Mouse (Mus musculus) cortical plate, adult 2 months (tissue): ENCODE data around the gene Fam186a. TPM values are rescaled to one million over a fixed set of nuclear protein-coding genes. Genes with fewer than 3 reads are reported as not detected.
"Not testable (repeated sequence)": the region's sequence is repeated elsewhere in the genome, so short reads cannot be mapped to it uniquely, and the experiment has no call there.

Source experiments
- H3K27ac ChIP-seq: fragments of 200-500 bp; 2 replicates; pipeline ENCODE4 v1.5.1; 2012; ENCODE audit warnings: low read length, control low read depth, inconsistent platforms; ENCODE audit not compliant: insufficient read depth
- H3K4me1 ChIP-seq: fragments of 200-500 bp; 2 replicates; pipeline ENCODE4 v1.6.1; 2011; ENCODE audit warnings: low read length; ENCODE audit not compliant: control insufficient read depth, insufficient read depth
- H3K4me3 ChIP-seq: fragments of 200-500 bp; 2 replicates; pipeline ENCODE4 v1.5.1; 2011; ENCODE audit warnings: mild to moderate bottlenecking, low read length, control low read depth; ENCODE audit not compliant: insufficient read depth
- CTCF ChIP-seq: fragments of 200-500 bp; IDR thresholded peaks from 2 replicates; pipeline ENCODE4 v1.5.1; 2011; ENCODE audit warnings: mild to moderate bottlenecking, control low read depth, low read length; ENCODE audit not compliant: insufficient read depth; ENCODE audit errors: extremely low read depth
- POLR2A ChIP-seq: fragments of 200-500 bp; IDR thresholded peaks from 2 replicates; pipeline ENCODE4 v1.6.1; 2011; ENCODE audit warnings: mild to moderate bottlenecking, low read length, control low read depth; ENCODE audit not compliant: insufficient read depth; ENCODE audit errors: extremely low read depth
- polyA plus RNA-seq: library from polyadenylated mRNA; depleted of rRNA; stranded (reverse); fragments of >200 nt; gene quantifications from 2 replicates; pipeline ENCODE4 v1.2.3, GENCODE M21; 2012

The Fam186a gene
- polyA plus RNA-seq, 1 experiment: 0.04 TPM

- no peak for TF ChIP-seq POLR2A
- no peak for TF ChIP-seq CTCF
- Histone ChIP-seq H3K4me3 (no peak overlapping the region), H3K4me1 (no peaks in the 10 kb centered on the region), H3K27ac (no peak overlapping the region)
These were observed 30.2 kb downstream of the Fam186a start for GRCm38 (mm10) chr15:99936659-99937058.

DNA sequence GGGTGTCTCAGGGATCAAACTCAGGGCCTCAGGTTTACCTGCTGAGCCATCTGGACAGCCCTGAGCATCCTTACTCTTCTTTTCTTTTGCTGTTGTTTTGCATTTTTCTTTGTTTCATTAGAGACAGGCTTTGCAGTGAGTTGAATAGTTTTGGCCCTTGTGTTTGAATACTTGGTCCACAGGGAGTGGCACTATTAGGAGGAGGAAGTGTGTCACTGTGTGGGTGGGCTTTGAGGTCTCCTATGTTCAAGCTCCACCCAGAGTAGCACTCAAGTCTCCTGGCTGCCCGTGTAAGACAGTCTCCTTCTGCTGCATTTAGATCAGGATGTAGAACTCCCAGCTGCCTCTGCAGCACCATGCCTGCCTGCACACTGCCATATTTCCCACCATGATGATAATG is 32.4 kb downstream of the Fam186a start:
- Histone ChIP-seq H3K27ac (no peak overlapping the region), H3K4me3 (no peak overlapping the region), H3K4me1 (no peaks in the 10 kb centered on the region)
- TF ChIP-seq CTCF: no peak
- TF ChIP-seq POLR2A: no peak

- H3K4me1 ChIP-seq: no peaks in the 10 kb centered on the region
- no peak overlapping the region for H3K27ac ChIP-seq
- TF ChIP-seq CTCF (no peak), POLR2A (no peak)
- H3K4me3 ChIP-seq: no peak overlapping the region
These were observed 35.6 kb downstream of the Fam186a start for GRCm38 (mm10) chr15:99931231-99931630.

DNA sequence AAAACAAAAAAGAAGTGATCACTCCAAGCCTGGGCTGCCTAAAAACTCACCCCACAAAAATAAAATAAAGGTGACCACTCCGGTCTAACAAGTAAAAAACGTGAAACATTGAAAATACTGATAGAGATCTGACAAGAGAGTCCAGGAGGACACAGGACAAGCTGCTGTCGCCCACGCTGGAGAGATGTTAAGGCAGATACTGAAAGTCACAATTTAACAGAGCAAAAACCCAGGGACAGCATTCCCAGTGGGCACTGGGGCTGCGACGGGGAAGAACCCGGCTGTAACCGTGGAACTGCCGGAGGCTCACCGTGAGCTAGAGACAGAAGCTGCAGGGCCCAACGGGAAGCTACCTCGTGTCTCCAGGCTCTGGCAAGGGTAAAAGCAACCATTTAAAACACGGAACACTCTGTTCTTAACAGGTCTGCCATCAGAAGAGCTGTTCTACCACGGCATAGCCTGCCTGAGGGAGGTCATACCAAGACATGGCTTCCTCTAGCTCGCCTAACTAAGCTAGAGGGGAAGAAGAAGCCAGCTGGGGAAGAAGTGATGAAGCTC is 47.2 kb downstream of the Fam186a start:
- no peak for TF ChIP-seq CTCF
- TF ChIP-seq POLR2A: no peak
- no peaks in the 10 kb centered on the region for H3K4me1 ChIP-seq
- H3K4me3 ChIP-seq: no peak overlapping the region
- no peak overlapping the region for H3K27ac ChIP-seq

- TF ChIP-seq POLR2A: no peak
- TF ChIP-seq CTCF: no peak
- Histone ChIP-seq H3K4me1 (no peaks in the 10 kb centered on the region), H3K4me3 (no peak overlapping the region), H3K27ac (no peak overlapping the region)
These were observed 49.6 kb downstream of the Fam186a start for GRCm38 (mm10) chr15:99917264-99917663.

GRCm38 (mm10) chr15:99914613-99915012 is 52.2 kb downstream of the Fam186a start:
- TF ChIP-seq CTCF: no peak
- no peak for TF ChIP-seq POLR2A
- Histone ChIP-seq H3K27ac (no peak overlapping the region), H3K4me1 (no peaks in the 10 kb centered on the region), H3K4me3 (no peak overlapping the region)

GRCm38 (mm10) chr15:99911785-99912184 is 55.1 kb downstream of the Fam186a start:
- H3K4me1 ChIP-seq: no peaks in the 10 kb centered on the region
- TF ChIP-seq POLR2A: no peak
- no peak for TF ChIP-seq CTCF

DNA sequence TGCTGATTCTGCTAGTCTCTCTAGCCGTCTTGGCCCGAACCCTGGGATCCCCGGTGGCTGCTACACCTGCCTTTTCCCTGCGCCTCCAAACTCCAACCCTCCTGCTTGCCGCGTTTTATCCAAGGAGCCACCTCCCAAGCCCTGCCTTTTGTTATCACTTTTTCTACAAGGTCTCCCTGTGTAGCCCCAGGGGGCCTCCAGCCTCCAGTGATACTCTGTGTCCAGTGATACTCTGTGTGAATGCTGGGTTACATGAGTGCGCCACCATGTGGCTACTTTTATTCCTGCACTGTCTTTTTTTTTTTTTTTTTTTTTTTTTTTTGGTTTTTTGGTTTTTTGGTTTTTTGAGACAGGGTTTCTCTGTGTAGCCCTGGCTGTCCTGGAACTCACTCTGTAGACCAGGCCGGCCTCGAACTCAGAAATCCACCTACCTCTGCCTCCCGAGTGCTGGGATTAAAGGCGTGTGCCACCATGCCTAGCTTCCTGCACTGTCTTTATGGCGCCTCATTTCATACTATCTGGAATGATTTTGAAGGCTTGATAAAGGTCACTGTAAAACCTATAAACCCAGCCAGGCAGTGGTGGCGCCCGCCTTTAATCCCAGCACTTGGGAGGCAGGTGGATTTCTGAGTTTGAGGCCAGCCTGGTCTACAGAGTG is 57.4 kb downstream of the Fam186a start:
- H3K4me3 ChIP-seq: not testable (repeated sequence)

More at GRCm38 (mm10) chr15:99911785-99912184, 55.1 kb downstream of the Fam186a start:
- Histone ChIP-seq H3K4me3 (no peak overlapping the region), H3K27ac (no peak overlapping the region)

DNA sequence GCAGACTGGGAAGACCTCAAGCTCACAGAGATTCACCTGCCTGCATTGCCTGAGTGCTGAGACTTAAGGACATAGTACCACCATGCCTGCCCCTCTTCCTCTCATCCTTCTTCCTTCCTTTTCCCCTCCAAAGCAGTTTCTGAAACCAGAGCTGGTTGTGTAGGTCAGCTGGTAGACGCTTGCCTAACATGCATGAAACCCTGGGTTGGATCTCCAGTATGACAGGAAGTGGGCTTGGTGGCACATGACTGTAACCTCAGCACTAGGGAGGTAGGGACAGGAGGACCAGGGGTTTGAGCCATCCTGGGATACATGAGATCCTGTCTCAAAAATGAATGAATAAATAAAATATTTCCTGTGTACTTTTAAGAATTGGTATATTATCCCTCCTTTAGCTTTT is 59.3 kb downstream of the Fam186a start:
- TF ChIP-seq POLR2A (no peak), CTCF (no peak)
- no peak overlapping the region for H3K4me3 ChIP-seq
- no peaks in the 10 kb centered on the region for H3K4me1 ChIP-seq
- no peak overlapping the region for H3K27ac ChIP-seq

More for the DNA sequence above, 57.4 kb downstream of the Fam186a start:
- H3K27ac ChIP-seq, H3K4me1 ChIP-seq: not testable (repeated sequence)
- peak; percentile 42 for TF ChIP-seq CTCF

DNA sequence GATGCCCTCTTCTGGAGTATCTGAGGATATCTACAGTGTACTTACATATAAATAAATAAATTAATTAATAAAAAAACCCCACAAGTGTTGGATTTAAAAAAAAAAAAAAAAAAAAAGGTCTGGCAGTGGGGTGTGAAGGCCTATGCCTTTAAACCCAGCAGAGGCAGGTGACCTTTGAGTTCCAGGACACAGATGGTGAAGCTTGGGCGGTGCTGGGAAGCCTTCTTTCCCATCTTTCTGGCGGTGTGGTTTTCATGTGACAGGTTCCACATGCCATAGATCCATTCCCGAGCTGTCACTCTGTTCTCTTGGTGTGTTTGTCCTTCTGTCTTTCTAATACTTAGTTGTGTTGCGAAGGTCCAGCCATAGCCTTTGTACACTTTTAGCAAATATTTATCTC is 59.8 kb downstream of the Fam186a start:
- Histone ChIP-seq H3K27ac (no peak overlapping the region), H3K4me3 (no peak overlapping the region)
- TF ChIP-seq CTCF (no peak), POLR2A (no peak)

DNA sequence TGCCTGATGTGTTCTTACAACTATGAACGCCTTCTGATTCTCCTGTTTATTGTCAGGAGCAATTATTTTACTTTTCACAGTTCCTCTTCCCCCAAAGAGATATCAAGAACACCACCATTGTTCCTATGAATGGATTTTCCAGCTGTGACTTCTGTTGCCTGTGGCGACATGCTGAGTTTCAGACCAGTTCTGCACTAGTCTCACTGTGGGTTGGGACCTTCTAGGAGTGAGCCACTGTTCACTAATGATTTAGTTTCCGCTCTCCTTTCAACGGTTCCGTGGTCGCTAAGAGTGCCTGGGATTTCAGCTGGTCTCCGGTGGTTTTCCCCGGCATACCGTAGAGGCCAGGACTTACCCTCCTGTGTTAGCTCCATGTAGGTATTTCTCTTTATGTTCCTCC is 62.0 kb downstream of the Fam186a start:
- no peak overlapping the region for H3K27ac ChIP-seq
- TF ChIP-seq CTCF: no peak
- TF ChIP-seq POLR2A: no peak
- no peak overlapping the region for H3K4me3 ChIP-seq
- no peaks in the 10 kb centered on the region for H3K4me1 ChIP-seq

More for the DNA sequence above, 59.8 kb downstream of the Fam186a start:
- no peaks in the 10 kb centered on the region for H3K4me1 ChIP-seq
